In the genomic region with DNA sequence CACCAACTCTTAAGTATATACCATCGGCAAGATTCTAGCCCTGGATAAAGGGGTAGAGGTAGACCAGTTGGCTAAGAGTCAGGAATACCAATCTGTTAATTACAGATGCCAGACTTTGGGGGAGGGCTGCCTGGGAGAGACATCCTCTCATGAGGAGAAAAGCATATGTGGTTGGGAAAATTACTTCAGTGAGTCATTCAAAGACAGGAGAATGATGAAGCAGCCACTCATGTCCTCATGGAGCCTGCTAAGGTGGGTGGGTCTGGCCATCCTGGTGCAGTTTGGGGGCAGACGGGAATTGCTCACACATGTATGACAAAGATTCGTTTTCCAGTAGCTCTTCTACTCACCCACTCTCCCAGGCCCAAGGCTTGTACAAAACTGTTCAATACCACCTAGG, we compare ENCODE assay signal across 42 mouse cellular contexts. TPM values are rescaled to one million over a fixed set of nuclear protein-coding genes. Genes with fewer than 3 reads are reported as not detected.
DNase-seq lines count a peak whose midpoint lies in the region; ATAC-seq lines count a peak whose summit lies in the region.
"Had no signal": no experiment of that assay in that cellular context is flagged by ENCODE, and none has a peak within 500 bp of the region (broad histone marks: within the 10 kb centered on the region; RNA-seq: fewer than 3 reads in every experiment).

No protein-coding gene starts in this region.

- no peak overlapping the region for H3K4me2 ChIP-seq in intestine, embryonic 16.5 days (ENCODE audit: low read depth, low read length)
- H3K4me2 ChIP-seq: embryonic facial prominence, embryonic 13.5 days; heart, embryonic 15.5 days; stomach, embryonic 15.5 days had no signal

- H3K27me3 ChIP-seq in intestine, embryonic 16.5 days (replicated peaks; ENCODE audit: control insufficient read depth, insufficient read depth, low read length): no peaks in the 10 kb centered on the region
- H3K27me3 ChIP-seq: embryonic facial prominence, embryonic 13.5 days; Patski; stomach, embryonic 15.5 days had no signal

- no peak overlapping the region for H3K4me3 ChIP-seq in intestine, embryonic 16.5 days (ENCODE audit: low read length)
- H3K4me3 ChIP-seq: embryonic facial prominence, embryonic 13.5 days; erythroblast, embryonic 14.5 days; heart, embryonic 10.5 days; heart, embryonic 15.5 days; layer of hippocampus, adult 2 months; stomach, embryonic 15.5 days had no signal

- H3K4me1 ChIP-seq in intestine, embryonic 16.5 days (ENCODE audit: control insufficient read depth, insufficient read depth, low read length): no peaks in the 10 kb centered on the region
- H3K4me1 ChIP-seq: embryonic facial prominence, embryonic 13.5 days; heart, embryonic 10.5 days; heart, embryonic 15.5 days; stomach, embryonic 15.5 days had no signal

- H3K9ac ChIP-seq in intestine, embryonic 16.5 days (ENCODE audit: low read depth, low read length): no peak overlapping the region
- H3K9ac ChIP-seq: embryonic facial prominence, embryonic 13.5 days; heart, embryonic 15.5 days; liver, embryonic 14.5 days; stomach, embryonic 15.5 days had no signal

- peak; percentile 44 for DNase-seq in layer of hippocampus, adult 9-11 months
- DNase-seq in layer of hippocampus, adult 11-12 months (ENCODE audit: low spot score): no peak
- peak; percentile 46 for DNase-seq in right cerebral cortex, adult 18-20 months
- no peak for DNase-seq in right cerebral cortex, postnatal 4 days
- DNase-seq in NIH3T3 (ENCODE audit: low read depth): peak; percentile 11
- peak; percentile 24 to 30 for DNase-seq in left cerebral cortex, postnatal 36 days (ENCODE audit: low spot score in 2 of 2)
- DNase-seq in cerebellum, adult 11 months: no peak
- DNase-seq: adrenal gland, postnatal 10 days; cerebellum, adult 11-12 months; cerebellum, adult 9-11 months; gastrocnemius, postnatal 25 days; heart, adult 11 months; kidney, postnatal 14 days; liver; lung, adult 2 months; lung, postnatal 14 days; midbrain, embryonic 14.5 days; thymus, postnatal 14 days had no signal

- intact Hi-C loops in left cerebral cortex, postnatal 36 days (cut with DNase I): no loop called here

- H3K36me3 ChIP-seq in intestine, embryonic 16.5 days (ENCODE audit: control insufficient read depth, insufficient read depth, low read length): no peaks in the 10 kb centered on the region
- H3K36me3 ChIP-seq: embryonic facial prominence, embryonic 13.5 days; heart, embryonic 10.5 days; heart, embryonic 15.5 days; stomach, embryonic 15.5 days had no signal

- no peaks in the 10 kb centered on the region for H3K9me3 ChIP-seq in intestine, embryonic 16.5 days (ENCODE audit: control insufficient read depth, low read length)
- H3K9me3 ChIP-seq: embryonic facial prominence, embryonic 13.5 days; heart, embryonic 10.5 days; heart, embryonic 15.5 days; stomach, embryonic 15.5 days had no signal

- no peak overlapping the region for H3K27ac ChIP-seq in intestine, embryonic 16.5 days (ENCODE audit: low read length)
- H3K27ac ChIP-seq: embryonic facial prominence, embryonic 13.5 days; heart, embryonic 10.5 days; heart, embryonic 15.5 days; hindbrain, postnatal 0 days; layer of hippocampus, adult 2 months; liver, embryonic 14.5 days; stomach, embryonic 15.5 days had no signal

- 86% methylated on average over 3 of the region's 3 CpGs for WGBS in intestine, embryonic 16.5 days

- no peak for ATAC-seq in intestine, embryonic 16.5 days
- ATAC-seq: forebrain, embryonic 16.5 days; hindbrain, postnatal 0 days; intestine, postnatal 0 days; Patski had no signal

RNA-seq across cellular contexts. Expression of a gene that starts 4.5 kb away (rescaled TPM):
- not detected for total RNA-seq in left cerebral cortex, postnatal 36 days (2021)
- polyA plus RNA-seq in intestine, embryonic 16.5 days (2015; fragmentation: Nextera tagmentation; extraction: Ambion mirVana): not detected in 2 replicates
- total RNA-seq: adrenal gland, postnatal 10 days; CH12.LX; common myeloid progenitor, adult 5-6 weeks; ES-E14; heart, postnatal 25 days; hindbrain, postnatal 0 days; layer of hippocampus, adult 2 months; monocyte, adult 5-6 weeks had no signal
- polyA plus RNA-seq: C2C12; embryonic facial prominence, embryonic 13.5 days; erythroblast, embryonic 14.5 days; forebrain, embryonic 11.5 days; forebrain, embryonic 16.5 days; heart, embryonic 10.5 days; heart, embryonic 15.5 days; hindbrain, embryonic 11.5 days; hindbrain, postnatal 0 days; intestine, postnatal 0 days; kidney, embryonic 14.5 days; limb, embryonic 11.5 days; liver, embryonic 14.5 days; lung, adult 2 months; midbrain, embryonic 14.5 days; neural tube, embryonic 14.5 days; Patski; stomach, embryonic 15.5 days; urinary bladder, adult 2 months had no signal

RNA-seq across cellular contexts. Expression of a gene that starts 8.0 kb away (rescaled TPM):
- 1 to 10 TPM; 1.1 to 2.2 TPM for total RNA-seq in left cerebral cortex, postnatal 36 days (2021)
- polyA plus RNA-seq in intestine, embryonic 16.5 days (2015; fragmentation: Nextera tagmentation; extraction: Ambion mirVana): 1.8 and 2.4 TPM in 2 replicates
- total RNA-seq: monocyte, adult 5-6 weeks had no signal
- polyA plus RNA-seq: erythroblast, embryonic 14.5 days had no signal

RNA-seq across cellular contexts. Expression of a gene that starts 45.6 kb away (rescaled TPM):
- 10 to 100 TPM; 65.7 to 90.2 TPM for total RNA-seq in left cerebral cortex, postnatal 36 days (2021)
- 16.2 and 18.3 TPM in 2 replicates for polyA plus RNA-seq in intestine, embryonic 16.5 days (2015; fragmentation: Nextera tagmentation; extraction: Ambion mirVana)

RNA-seq across cellular contexts. Expression of a gene that starts 56.7 kb away (rescaled TPM):
- total RNA-seq in left cerebral cortex, postnatal 36 days (2021): 10 to 100 TPM; 10.5 to 11.8 TPM
- polyA plus RNA-seq in intestine, embryonic 16.5 days (2015; fragmentation: Nextera tagmentation; extraction: Ambion mirVana): 10.7 and 11.2 TPM in 2 replicates

Comparison
In these comparisons a context has a peak if more than half of its experiments do, and no peak if none do; other contexts are left out.
1. DNase-seq: peak in layer of hippocampus, adult 9-11 months (single experiment), right cerebral cortex, adult 18-20 months (single experiment), NIH3T3 (single experiment) and left cerebral cortex, postnatal 36 days (2 of 2); none in layer of hippocampus, adult 11-12 months (single experiment), right cerebral cortex, postnatal 4 days (single experiment) and cerebellum, adult 11 months (single experiment).